Mouse (Mus musculus) kidney, adult 2 months (tissue): ENCODE data around the gene Ralgapa2.

ENCODE experiments used
- CTCF ChIP-seq: fragments of 200-500 bp; conservative IDR thresholded peaks from 2 replicates; pipeline ENCODE4 v1.5.1; 2011; ENCODE audit warnings: low read depth, mild to moderate bottlenecking, control low read depth, low read length, moderate library complexity, mixed read lengths; ENCODE audit not compliant: insufficient read depth, insufficient read length
- POLR2A ChIP-seq: fragments of 200-500 bp; IDR thresholded peaks from one replicate; pipeline ENCODE4 v1.6.1; 2011; ENCODE audit warnings: low read depth, low read length, control low read depth

GRCm38 (mm10) chr2:146280921-146281274 lies 231.2 kb downstream of the Ralgapa2 start:
- TF ChIP-seq CTCF (no peak), POLR2A (no peak)
